Mouse (Mus musculus) thymus, adult 2 months (tissue): Measurements from ENCODE around the gene Cnmd. TPM values are rescaled to one million over a fixed set of nuclear protein-coding genes. Genes with fewer than 3 reads are reported as not detected.

Experiments used
- DNase-seq: peaks from one replicate; pipeline ENCODE4 v3.0.0; 2021
- H3K27ac ChIP-seq: fragments of 200-500 bp; 2 replicates; pipeline ENCODE4 v1.5.1; 2012; ENCODE audit warnings: low read length, control low read depth; ENCODE audit not compliant: control insufficient read depth, insufficient read depth
- H3K27me3 ChIP-seq: fragments of 200-500 bp; 2 replicates; pipeline ENCODE4 v1.6.1; 2012; ENCODE audit warnings: mild to moderate bottlenecking, low read length, moderate library complexity, mixed read lengths; ENCODE audit not compliant: control insufficient read depth, insufficient read depth
- H3K36me3 ChIP-seq: fragments of 200-500 bp; 2 replicates; pipeline ENCODE4 v1.6.1; 2012; ENCODE audit warnings: mild to moderate bottlenecking, low read length, moderate library complexity; ENCODE audit not compliant: control insufficient read depth, insufficient read depth
- H3K4me1 ChIP-seq: fragments of 200-500 bp; replicated peaks from 2 replicates; pipeline ENCODE4 v1.6.1; 2012; ENCODE audit warnings: low read length; ENCODE audit not compliant: control insufficient read depth, insufficient read depth
- H3K4me3 ChIP-seq: fragments of 200-500 bp; 2 replicates; pipeline ENCODE4 v1.5.1; 2012; ENCODE audit warnings: mild to moderate bottlenecking, low read length, control low read depth, moderate library complexity; ENCODE audit not compliant: control insufficient read depth, insufficient read depth
- CTCF ChIP-seq: fragments of 200-500 bp; IDR thresholded peaks from 2 replicates; pipeline ENCODE4 v1.5.1; 2012; ENCODE audit warnings: mild to moderate bottlenecking, control low read depth, low read length, moderate library complexity, borderline replicate concordance; ENCODE audit not compliant: control insufficient read depth, poor library complexity, insufficient read depth; ENCODE audit errors: extremely low read depth
- POLR2A ChIP-seq: fragments of 200-500 bp; IDR thresholded peaks from 2 replicates; pipeline ENCODE4 v1.6.1; 2012; ENCODE audit warnings: mild to moderate bottlenecking, low read length, control low read depth, moderate library complexity; ENCODE audit not compliant: control insufficient read depth, poor library complexity, insufficient read depth; ENCODE audit errors: extremely low read depth
- WGBS: fragments of 180-500 bp; shearing (Covaris S2); methylation state at CpG from one replicate; pipeline ENCODE4 v1.1.7; 2018; 5-methylcytosine and 5-hydroxymethylcytosine counted together
- polyA plus RNA-seq: library from polyadenylated mRNA; depleted of rRNA; stranded (reverse); fragments of >200 nt; gene quantifications from 2 replicates; pipeline ENCODE4 v1.2.3, GENCODE M21; 2012

Cnmd gene
- polyA plus RNA-seq, 1 experiment, result 1.4 TPM

DNA sequence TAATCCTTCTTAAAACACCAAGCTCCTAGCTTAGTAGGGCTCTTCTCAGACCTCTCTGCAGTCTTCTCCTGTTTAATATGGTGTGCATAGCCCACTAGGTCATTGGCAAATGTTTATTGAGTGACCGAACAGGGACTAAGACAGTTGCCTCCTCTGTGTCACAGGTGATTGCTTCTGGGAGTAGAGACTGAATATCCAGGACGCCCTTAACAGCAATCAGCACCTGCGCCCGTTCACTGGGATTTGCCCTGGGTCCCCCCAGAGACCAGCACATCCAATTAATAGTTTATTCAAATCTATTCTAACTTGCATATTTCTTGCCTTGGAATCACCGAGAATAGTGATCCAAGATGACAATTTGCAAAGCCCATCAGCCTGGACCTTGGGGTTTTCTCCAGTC lies 10.6 kb upstream of the Cnmd start:
- H3K27ac ChIP-seq, result no peak overlapping the region
- no peaks in the 10 kb centered on the region for H3K4me1 ChIP-seq
- no peaks in the 10 kb centered on the region for H3K36me3 ChIP-seq
- no peak for TF ChIP-seq POLR2A
- no peak for TF ChIP-seq CTCF
- H3K4me3 ChIP-seq, result no peak overlapping the region
- no peak for DNase-seq
- WGBS, result 95% methylated on average over 5 of the region's 5 CpGs
- no peaks in the 10 kb centered on the region for H3K27me3 ChIP-seq

DNA sequence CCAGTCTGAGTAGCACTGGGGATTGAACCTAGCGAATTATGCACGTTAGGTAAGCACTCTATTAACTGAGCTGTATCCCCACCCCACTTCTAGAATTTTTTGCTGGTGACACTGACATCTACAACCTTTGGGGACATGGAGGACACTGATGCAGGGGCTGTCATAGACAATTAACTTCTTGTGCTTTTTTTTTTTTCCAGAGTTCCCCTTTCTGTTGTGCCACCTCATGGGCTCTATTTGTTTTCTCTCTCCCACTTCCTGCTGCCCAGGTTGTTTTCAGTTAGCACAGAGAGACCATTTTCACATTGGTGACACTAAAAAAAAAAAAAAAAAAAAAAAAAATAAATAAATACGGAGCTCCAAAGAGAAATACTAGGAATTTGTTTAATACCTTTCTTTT lies 9.0 kb upstream of the Cnmd start:
- DNase-seq, result no peak
- no peak overlapping the region for H3K4me3 ChIP-seq
- WGBS, result 75% methylated on average over 3 of the region's 3 CpGs
- no peaks in the 10 kb centered on the region for H3K4me1 ChIP-seq
- TF ChIP-seq POLR2A, result no peak
- no peak for TF ChIP-seq CTCF
- no peaks in the 10 kb centered on the region for H3K36me3 ChIP-seq
- H3K27me3 ChIP-seq, result no peaks in the 10 kb centered on the region
- H3K27ac ChIP-seq, result no peak overlapping the region

DNA sequence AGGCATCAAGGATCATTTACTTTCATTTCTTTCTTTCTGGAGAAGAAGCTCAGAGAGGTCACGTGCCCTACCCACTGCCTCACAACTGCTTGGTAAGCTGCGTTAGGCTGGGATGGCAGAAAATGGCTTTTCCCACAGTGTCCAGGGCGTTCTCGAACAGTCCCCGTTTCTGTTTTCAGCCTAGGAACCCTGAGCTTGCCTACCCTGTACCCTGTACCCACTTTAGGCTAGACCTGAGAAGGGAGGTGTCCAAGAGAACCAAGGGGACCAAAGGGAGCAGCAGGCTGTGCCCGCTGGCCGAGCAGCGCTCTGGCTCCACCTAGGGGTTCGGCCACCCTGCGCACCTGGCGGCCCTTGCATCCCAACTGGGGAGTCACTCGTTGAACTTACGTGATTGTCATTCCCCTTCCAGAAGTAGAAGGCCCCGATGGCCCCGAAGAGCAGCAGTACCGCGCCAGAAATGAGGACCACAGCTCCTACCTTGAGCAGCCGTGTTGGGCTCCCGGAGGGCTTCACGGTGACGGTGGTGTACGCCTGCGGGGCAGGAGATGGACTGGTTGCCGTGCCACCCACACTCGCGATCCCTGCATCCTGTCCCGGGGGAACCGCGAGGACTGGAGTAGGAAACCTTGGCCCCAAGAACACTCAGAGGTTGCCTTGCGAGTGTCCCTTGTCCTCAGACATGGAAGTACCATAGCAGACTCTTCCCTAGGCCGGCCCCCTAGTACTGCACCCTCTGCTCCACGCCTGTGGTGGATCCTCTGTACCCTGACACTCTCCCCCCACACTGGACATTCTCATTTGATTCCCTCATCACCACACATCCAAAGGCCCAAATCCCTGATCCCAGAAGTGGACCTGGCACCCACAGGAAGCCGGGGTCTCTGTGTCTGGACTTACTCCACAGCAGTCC lies 709 bp downstream of the Cnmd start:
- no peaks in the 10 kb centered on the region for H3K36me3 ChIP-seq
- TF ChIP-seq POLR2A (no peak), CTCF (peak; percentile 88; the same call in 1 of the 2 replicates)
- no peak overlapping the region for H3K27ac ChIP-seq
- DNase-seq, result peak; percentile 83
- H3K4me1 ChIP-seq, result peaks cover 4% of the 10 kb centered on the region; the same call in 1 of the 2 replicates
- WGBS, result 16% methylated on average over 33 of the region's 33 CpGs
- H3K27me3 ChIP-seq, result no peaks in the 10 kb centered on the region; the same call in 1 of the 2 replicates
- peak overlapping the region; percentile 43 for H3K4me3 ChIP-seq

DNA sequence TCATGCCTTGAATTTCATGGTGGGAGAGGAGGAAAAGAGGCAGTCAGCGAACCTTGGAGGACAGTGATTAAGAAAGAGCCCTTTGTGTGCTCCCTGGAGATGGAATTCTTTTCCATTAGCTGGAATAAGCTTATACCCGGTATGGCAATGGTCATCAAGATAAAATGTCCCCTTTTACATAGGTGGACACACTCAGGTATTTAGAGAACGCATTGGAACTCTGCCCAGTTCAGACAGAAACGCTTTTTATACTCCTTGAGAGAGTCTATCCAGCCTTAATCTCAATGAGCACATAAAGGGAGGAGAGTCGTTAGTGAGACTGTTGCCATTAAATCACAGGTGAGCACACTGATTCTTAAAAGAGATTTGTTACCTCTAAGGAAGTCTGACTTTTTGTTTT lies 1.5 kb downstream of the Cnmd start:
- Histone ChIP-seq H3K4me1 (peaks cover 4% of the 10 kb centered on the region; the same call in 1 of the 2 replicates), H3K4me3 (no peak overlapping the region), H3K27me3 (no peaks in the 10 kb centered on the region; the same call in 1 of the 2 replicates), H3K36me3 (no peaks in the 10 kb centered on the region), H3K27ac (no peak overlapping the region)
- WGBS, result 71% methylated on average over 5 of the region's 5 CpGs
- no peak for DNase-seq
- no peak for TF ChIP-seq CTCF
- TF ChIP-seq POLR2A, result no peak

DNA sequence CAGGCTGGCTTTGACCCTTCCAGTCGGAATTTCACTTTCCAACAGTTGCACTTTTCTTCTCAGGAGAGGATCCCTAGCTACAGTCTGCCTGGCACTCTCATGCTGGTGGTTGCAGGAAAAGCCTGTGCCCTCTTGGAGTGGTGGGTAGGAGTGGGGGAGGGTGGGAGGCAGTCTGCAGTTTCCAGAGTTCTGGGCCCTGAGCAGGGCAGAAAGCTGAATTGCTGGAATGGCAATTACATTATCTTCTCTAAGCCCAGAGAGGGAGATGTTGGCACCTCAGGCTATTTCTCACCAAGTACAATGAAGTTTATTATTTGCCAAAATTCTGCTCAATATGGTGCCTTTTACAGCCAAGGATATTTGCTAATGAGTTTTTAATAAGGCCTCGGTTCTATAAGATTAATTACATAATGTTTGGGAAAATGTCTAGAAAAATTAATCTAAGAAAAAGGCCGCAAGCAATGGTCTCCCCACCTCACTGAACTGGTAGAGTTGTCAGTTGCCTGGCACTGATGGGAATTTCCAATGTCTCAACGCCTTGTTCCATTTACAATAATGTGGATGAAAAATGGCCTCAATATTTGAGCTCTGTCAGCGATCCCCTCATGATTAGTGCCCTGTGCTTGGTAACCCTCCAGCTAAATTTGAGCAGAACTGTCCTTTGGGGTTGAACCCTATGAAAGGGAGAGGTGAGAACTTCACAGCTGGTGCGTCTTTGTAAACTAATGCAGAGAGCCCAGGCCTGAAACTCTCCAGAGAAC lies 3.0 kb downstream of the Cnmd start:
- no peak overlapping the region for H3K4me3 ChIP-seq
- DNase-seq, result no peak
- H3K36me3 ChIP-seq, result no peaks in the 10 kb centered on the region
- no peak for TF ChIP-seq POLR2A
- no peak for TF ChIP-seq CTCF
- peaks cover 4% of the 10 kb centered on the region; the same call in 1 of the 2 replicates for H3K4me1 ChIP-seq
- 97% methylated on average over 6 of the region's 6 CpGs for WGBS
- H3K27ac ChIP-seq, result no peak overlapping the region
- no peaks in the 10 kb centered on the region; the same call in 1 of the 2 replicates for H3K27me3 ChIP-seq

DNA sequence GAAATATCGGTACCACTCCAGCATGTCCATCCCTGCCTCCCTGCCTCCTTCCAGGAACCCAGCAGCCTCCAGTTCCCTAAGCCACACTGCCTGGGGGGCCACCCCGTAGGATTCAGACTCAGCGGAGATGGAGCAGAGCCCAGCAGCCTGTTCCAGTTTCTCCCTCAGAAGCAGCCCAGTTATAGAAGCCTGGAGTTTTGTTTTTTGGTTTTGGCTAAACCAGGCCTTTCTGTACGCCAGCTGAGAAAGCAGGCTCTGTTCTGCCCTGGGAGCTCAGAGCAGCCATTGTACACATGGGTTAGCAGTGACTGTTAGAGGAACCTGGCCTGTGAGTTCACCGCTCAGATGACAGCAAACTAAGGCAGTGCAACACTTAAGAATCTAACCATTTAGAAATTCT lies 3.7 kb downstream of the Cnmd start:
- H3K27me3 ChIP-seq, result no peaks in the 10 kb centered on the region; the same call in 1 of the 2 replicates
- H3K4me3 ChIP-seq, result no peak overlapping the region
- 94% methylated on average over 5 of the region's 5 CpGs for WGBS
- no peak for TF ChIP-seq POLR2A
- TF ChIP-seq CTCF, result no peak
- no peak overlapping the region for H3K27ac ChIP-seq
- H3K36me3 ChIP-seq, result no peaks in the 10 kb centered on the region
- peaks cover 4% of the 10 kb centered on the region; the same call in 1 of the 2 replicates for H3K4me1 ChIP-seq
- no peak for DNase-seq
